Mouse (Mus musculus): ENCODE data around the gene Acot4. TPM values are rescaled to one million over a fixed set of nuclear protein-coding genes. Genes with fewer than 3 reads are reported as not detected.
"Not testable (repeated sequence)": the region's sequence is repeated elsewhere in the genome, so short reads cannot be mapped to it uniquely, and the experiment has no call there.

Gene Acot4
- total and polyA plus RNA-seq, 2 experiments = 43.4 to 44.7 TPM

DNA sequence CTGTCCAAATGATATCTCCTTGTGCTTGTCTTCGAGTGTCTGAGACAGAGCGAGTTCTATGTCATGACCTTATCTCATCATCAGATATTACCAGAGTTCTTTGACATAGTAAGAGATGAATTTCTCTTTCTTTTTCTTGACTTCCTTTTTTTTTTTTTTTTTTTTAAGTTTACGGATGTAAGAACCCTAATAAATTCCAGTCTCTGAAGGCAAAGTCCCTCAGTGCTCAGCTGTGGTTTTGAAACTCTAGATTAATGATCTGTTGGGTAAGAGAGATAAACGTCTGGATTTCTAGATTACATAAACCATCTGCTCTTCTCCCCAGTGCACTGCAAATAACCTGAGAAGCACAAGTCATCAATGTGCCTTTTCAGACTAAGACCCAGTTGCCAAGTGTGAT lies 4.1 kb upstream of the Acot4 start:
- Histone ChIP-seq H3K27me3 (ENCODE audit: control insufficient read depth, insufficient read depth, low read length) (no peaks in the 10 kb centered on the region), H3K36me3 (ENCODE audit: control insufficient read depth, insufficient read depth, low read length) (no peaks in the 10 kb centered on the region), H3K79me2 (ENCODE audit: control insufficient read depth, insufficient read depth, low read length) (no peaks in the 10 kb centered on the region), H3K4me1 (ENCODE audit: control insufficient read depth, insufficient read depth, low read length) (peaks cover 16% of the 10 kb centered on the region), H3K27ac (replicated peaks; ENCODE audit: insufficient read depth, low read depth, low read length) (no peak overlapping the region), H3K4me3 (ENCODE audit: insufficient read depth, low read depth, low read length) (no peak overlapping the region), H3K9ac (ENCODE audit: low read depth, low read length) (no peak overlapping the region)
- WGBS = 38% methylated on average over 4 of the region's 4 CpGs
- TF ChIP-seq CTCF (IDR thresholded peaks at IDR 0.05; ENCODE audit: low read depth, low read length) (no peak), POLR2A (IDR thresholded peaks at IDR 0.05; ENCODE audit: extremely low read depth, insufficient read depth, low read length) (no peak)
- DNase-seq (ENCODE audit: extremely low read depth, low read depth, low spot score) = peak; percentile 88

- peak within 1 kb of the TSS; percentile 80 for H3K27ac ChIP-seq (replicated peaks; ENCODE audit: insufficient read depth, low read depth, low read length)
- peak within 1 kb of the TSS; percentile 59 for H3K4me3 ChIP-seq (ENCODE audit: insufficient read depth, low read depth, low read length)
- not testable (repeated sequence) for H3K36me3 ChIP-seq (ENCODE audit: control insufficient read depth, insufficient read depth, low read length); H3K79me2 ChIP-seq (ENCODE audit: control insufficient read depth, insufficient read depth, low read length); H3K27me3 ChIP-seq (ENCODE audit: control insufficient read depth, insufficient read depth, low read length)
- under 1% methylated on average over 39 of the region's 39 CpGs for whole genome bisulfite sequencing
- peaks cover 31% of the 10 kb centered on the region for H3K4me1 ChIP-seq (ENCODE audit: control insufficient read depth, insufficient read depth, low read length)
- H3K9ac ChIP-seq (ENCODE audit: low read depth, low read length) = peak within 1 kb of the TSS; percentile 89
- peak; percentile 72 for DNase-seq (ENCODE audit: extremely low read depth, low read depth, low spot score)
Observed at GRCm38 (mm10) chr12:84038691-84039111, 522 bp downstream of the Acot4 start, which contains the start of gene Gm49366. Gene Gm49366 (plus strand): TSS chr12:84038935.

GRCm38 (mm10) chr12:84042248-84042647 lies 4.1 kb downstream of the Acot4 start:
- Histone ChIP-seq H3K4me1 (ENCODE audit: control insufficient read depth, insufficient read depth, low read length) (peaks cover 33% of the 10 kb centered on the region), H3K27me3 (ENCODE audit: control insufficient read depth, insufficient read depth, low read length) (no peaks in the 10 kb centered on the region), H3K9ac (ENCODE audit: low read depth, low read length) (peak overlapping the region; percentile 48; the same call in 1 of the 2 replicates), H3K36me3 (ENCODE audit: control insufficient read depth, insufficient read depth, low read length) (peaks cover 4% of the 10 kb centered on the region; the same call in 1 of the 2 replicates), H3K79me2 (ENCODE audit: control insufficient read depth, insufficient read depth, low read length) (peaks cover 2% of the 10 kb centered on the region; the same call in 1 of the 2 replicates), H3K27ac (replicated peaks; ENCODE audit: insufficient read depth, low read depth, low read length) (peak overlapping the region; percentile 77), H3K4me3 (ENCODE audit: insufficient read depth, low read depth, low read length) (no peak overlapping the region)
- DNase-seq (ENCODE audit: extremely low read depth, low read depth, low spot score) = peak; percentile 99
- TF ChIP-seq CTCF (IDR thresholded peaks at IDR 0.05; ENCODE audit: low read depth, low read length) = no peak
- TF ChIP-seq POLR2A (IDR thresholded peaks at IDR 0.05; ENCODE audit: extremely low read depth, insufficient read depth, low read length) = no peak
- 18% methylated on average over 5 of the region's 5 CpGs for WGBS

DNA sequence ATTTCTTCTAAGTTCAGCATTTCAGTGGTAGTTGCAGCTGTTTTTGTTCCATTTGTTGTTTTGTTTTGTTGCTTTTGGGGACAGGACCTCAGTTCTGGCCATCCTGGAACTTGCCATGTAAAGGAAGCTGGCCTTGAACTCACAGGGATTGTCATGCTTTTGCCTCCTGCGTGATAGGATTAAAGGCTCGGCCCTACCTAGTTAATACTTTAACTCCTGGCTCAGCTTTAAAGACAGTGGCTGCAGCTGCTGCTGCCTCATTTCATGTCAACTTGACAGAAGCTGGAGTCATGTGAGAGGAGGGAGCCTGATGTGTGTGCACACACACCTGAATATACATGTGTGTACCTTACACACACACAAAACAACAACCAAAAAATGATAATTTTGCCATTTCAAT lies 5.9 kb downstream of the Acot4 start:
- H3K27me3 ChIP-seq (ENCODE audit: control insufficient read depth, insufficient read depth, low read length) = no peaks in the 10 kb centered on the region
- no peak for TF ChIP-seq POLR2A (IDR thresholded peaks at IDR 0.05; ENCODE audit: extremely low read depth, insufficient read depth, low read length)
- no peak for TF ChIP-seq CTCF (IDR thresholded peaks at IDR 0.05; ENCODE audit: low read depth, low read length)
- WGBS = 21% methylated on average over 2 of the region's 2 CpGs
- H3K4me1 ChIP-seq (ENCODE audit: control insufficient read depth, insufficient read depth, low read length) = peaks cover 27% of the 10 kb centered on the region
- H3K79me2 ChIP-seq (ENCODE audit: control insufficient read depth, insufficient read depth, low read length) = peaks cover 2% of the 10 kb centered on the region; the same call in 1 of the 2 replicates
- DNase-seq (ENCODE audit: extremely low read depth, low read depth, low spot score) = peak; percentile 91
- no peak overlapping the region for H3K27ac ChIP-seq (replicated peaks; ENCODE audit: insufficient read depth, low read depth, low read length)
- H3K9ac ChIP-seq (ENCODE audit: low read depth, low read length) = no peak overlapping the region
- H3K4me3 ChIP-seq (ENCODE audit: insufficient read depth, low read depth, low read length) = no peak overlapping the region
- H3K36me3 ChIP-seq (ENCODE audit: control insufficient read depth, insufficient read depth, low read length) = peaks cover 4% of the 10 kb centered on the region; the same call in 1 of the 2 replicates

GRCm38 (mm10) chr12:84046906-84047305 lies 8.7 kb downstream of the Acot4 start:
- H3K36me3 ChIP-seq (ENCODE audit: control insufficient read depth, insufficient read depth, low read length) = peaks cover 4% of the 10 kb centered on the region; the same call in 1 of the 2 replicates
- H3K79me2 ChIP-seq (ENCODE audit: control insufficient read depth, insufficient read depth, low read length) = peaks cover 2% of the 10 kb centered on the region; the same call in 1 of the 2 replicates
- no peak overlapping the region for H3K9ac ChIP-seq (ENCODE audit: low read depth, low read length)
- H3K27me3 ChIP-seq (ENCODE audit: control insufficient read depth, insufficient read depth, low read length) = no peaks in the 10 kb centered on the region
- H3K27ac ChIP-seq (replicated peaks; ENCODE audit: insufficient read depth, low read depth, low read length) = no peak overlapping the region
- no peak for TF ChIP-seq POLR2A (IDR thresholded peaks at IDR 0.05; ENCODE audit: extremely low read depth, insufficient read depth, low read length)
- TF ChIP-seq CTCF (IDR thresholded peaks at IDR 0.05; ENCODE audit: low read depth, low read length) = no peak
- H3K4me3 ChIP-seq (ENCODE audit: insufficient read depth, low read depth, low read length) = no peak overlapping the region
- 96% methylated on average over 1 of the region's 1 CpGs for WGBS
- no peak for DNase-seq (ENCODE audit: extremely low read depth, low read depth, low spot score)
- peaks cover 16% of the 10 kb centered on the region for H3K4me1 ChIP-seq (ENCODE audit: control insufficient read depth, insufficient read depth, low read length)

GRCm38 (mm10) chr12:84050744-84051143 lies 12.6 kb downstream of the Acot4 start:
- peak; percentile 91 for DNase-seq (ENCODE audit: extremely low read depth, low read depth, low spot score)
- H3K36me3 ChIP-seq (ENCODE audit: control insufficient read depth, insufficient read depth, low read length); H3K9ac ChIP-seq (ENCODE audit: low read depth, low read length); H3K27ac ChIP-seq (replicated peaks; ENCODE audit: insufficient read depth, low read depth, low read length); H3K4me1 ChIP-seq (ENCODE audit: control insufficient read depth, insufficient read depth, low read length); H3K79me2 ChIP-seq (ENCODE audit: control insufficient read depth, insufficient read depth, low read length); H3K27me3 ChIP-seq (ENCODE audit: control insufficient read depth, insufficient read depth, low read length); H3K4me3 ChIP-seq (ENCODE audit: insufficient read depth, low read depth, low read length): not testable (repeated sequence)
- WGBS = 35% methylated on average over 5 of the region's 5 CpGs
